In genomic region chr19:18599051-18599450, GRCm38 (mm10) we compare ENCODE assay signal across 14 mouse cellular contexts. TPM values are rescaled to one million over a fixed set of nuclear protein-coding genes. Genes with fewer than 3 reads are reported as not detected.
DNase-seq lines count a peak whose midpoint lies in the region; ATAC-seq and TF ChIP-seq lines count a peak whose summit lies in the region.
"Had no signal": no experiment of that assay in that cellular context is flagged by ENCODE, and none has a peak within 500 bp of the region (broad histone marks: within the 10 kb centered on the region; RNA-seq: fewer than 3 reads in every experiment).

No protein-coding gene starts in this region.

- peaks cover 11% of the 10 kb centered on the region for H3K4me1 ChIP-seq in kidney, adult 2 months (ENCODE audit: control insufficient read depth, insufficient read depth, low read length)
- H3K4me1 ChIP-seq: intestine, embryonic 15.5 days; limb, embryonic 15.5 days had no signal

- H3K27ac ChIP-seq in kidney, adult 2 months (ENCODE audit: insufficient read depth, low read depth, low read length), result peak overlapping the region; percentile 60; the same call in 1 of the 2 replicates
- H3K27ac ChIP-seq: intestine, embryonic 15.5 days; limb, embryonic 15.5 days; neural tube, embryonic 15.5 days had no signal

- TF ChIP-seq POLR2A in kidney, adult 2 months (IDR thresholded peaks at IDR 0.05; ENCODE audit: low read depth, low read length), result no peak

- no peak overlapping the region for H3K4me3 ChIP-seq in kidney, adult 2 months (ENCODE audit: insufficient read depth, low read depth, low read length)
- H3K4me3 ChIP-seq: intestine, embryonic 15.5 days; limb, embryonic 15.5 days; neural tube, embryonic 15.5 days had no signal

- no peak for TF ChIP-seq CTCF in kidney, adult 2 months (conservative IDR thresholded peaks at IDR 0.05; ENCODE audit: insufficient read depth, insufficient read length, low read depth, low read length)

- no peaks in the 10 kb centered on the region for H3K27me3 ChIP-seq in kidney, adult 2 months (replicated peaks; ENCODE audit: control insufficient read depth, insufficient read depth, low read length)
- H3K27me3 ChIP-seq: intestine, embryonic 15.5 days; limb, embryonic 15.5 days; neural tube, embryonic 15.5 days had no signal

- H3K36me3 ChIP-seq in kidney, adult 2 months (ENCODE audit: control insufficient read depth, insufficient read depth, low read length), result no peaks in the 10 kb centered on the region
- H3K36me3 ChIP-seq: neural tube, embryonic 15.5 days had no signal

- 45% methylated on average over 8 of the region's 8 CpGs for WGBS in kidney, adult 2 months

- no peak for ATAC-seq in erythroblast, adult 5-6 weeks (replicated peaks; ENCODE audit: low FRiP score, poor library complexity, severe bottlenecking)
- ATAC-seq: intestine, embryonic 15.5 days had no signal

- DNase-seq in kidney, adult 2 months, result no peak
- no peak for DNase-seq in kidney, adult 18-20 months
- DNase-seq in 3134 (ENCODE audit: extremely low read depth, insufficient read length, low spot score), result peak; percentile 30
- peak; percentile 77 for DNase-seq in CD4-positive helper T cell, adult 2 months (ENCODE audit: low read depth, low spot score)
- peak; percentile 31 for DNase-seq in adrenal gland, postnatal 25 days
- DNase-seq in layer of hippocampus, adult 11-12 months (ENCODE audit: low spot score), result no peak
- DNase-seq: cerebellum, adult 8-10 months; gastrocnemius, postnatal 25 days; heart, postnatal 4 days; thymus, adult 18-20 months had no signal

RNA-seq across cellular contexts. Expression of gene Ostf1, which starts 32.6 kb away (rescaled TPM):
- 66.0 and 80.0 TPM in 2 replicates for polyA plus RNA-seq in kidney, adult 2 months (2012; rRNA removed)
- 114 and 125 TPM in 2 replicates for total RNA-seq in adrenal gland, postnatal 25 days (2021)
- 49.9 and 65.9 TPM in 2 replicates for total RNA-seq in erythroblast, adult 5-6 weeks (2015; ENCODE audit: low replicate concordance)
- total RNA-seq in erythroblast, adult 5-6 weeks (2017; ENCODE audit: low replicate concordance), result 59.0 and 70.4 TPM in 2 replicates

RNA-seq across cellular contexts. Expression of gene Nmrk1, which starts 32.7 kb away (rescaled TPM):
- polyA plus RNA-seq in kidney, adult 2 months (2012; rRNA removed), result 77.1 and 78.6 TPM in 2 replicates
- 11.8 and 12.5 TPM in 2 replicates for total RNA-seq in adrenal gland, postnatal 25 days (2021)
- 0.63 and 1.7 TPM in 2 replicates for total RNA-seq in erythroblast, adult 5-6 weeks (2015; ENCODE audit: low replicate concordance)
- total RNA-seq in erythroblast, adult 5-6 weeks (2017; ENCODE audit: low replicate concordance), result 1.1 and 1.8 TPM in 2 replicates

Comparison
In these comparisons a context has a peak if more than half of its experiments do, and no peak if none do; other contexts are left out.
1. DNase-seq: peak in 3134 (single experiment), CD4-positive helper T cell, adult 2 months (single experiment) and adrenal gland, postnatal 25 days (single experiment); none in kidney, adult 2 months (single experiment), kidney, adult 18-20 months (single experiment) and layer of hippocampus, adult 11-12 months (single experiment).